Mouse (Mus musculus) CH12.LX (cell line): ENCODE results near the gene Itpr3. TPM values are rescaled to one million over a fixed set of nuclear protein-coding genes. Genes with fewer than 3 reads are reported as not detected.

Experiments used
- DNase-seq: peaks from one replicate; pipeline ENCODE4 v3.0.0-alpha.2; 2013; ENCODE audit errors: extremely low read depth
- H3K27ac ChIP-seq: 2 replicates; pipeline ENCODE4 v1.5.1; 2012; ENCODE audit warnings: low read depth, mild to moderate bottlenecking, control low read depth, moderate library complexity; ENCODE audit not compliant: insufficient read depth
- H3K27me3 ChIP-seq: replicated peaks from 2 replicates; pipeline ENCODE3; 2012; ENCODE audit warnings: inconsistent platforms
- H3K36me3 ChIP-seq, 2 experiments: replicated peaks in 1 of 2; 2 replicates each; pipeline versions ENCODE3 to v1.6.1; 2012; ENCODE audit warnings: inconsistent platforms in 1 of 2, low read length in 1 of 2, mild to moderate bottlenecking in 1 of 2, mixed read lengths in 1 of 2, moderate library complexity in 1 of 2; ENCODE audit not compliant: control insufficient read depth in 1 of 2, insufficient read depth in 1 of 2
- H3K4me1 ChIP-seq, 2 experiments: 2 replicates each; pipeline ENCODE4 v1.6.1; 2012; ENCODE audit warnings: inconsistent platforms in 1 of 2, moderate library complexity in 1 of 2; ENCODE audit not compliant: insufficient read depth in 2 of 2, control insufficient read depth in 1 of 2
- H3K4me2 ChIP-seq: 2 replicates; pipeline ENCODE4 v1.6.1; 2012; ENCODE audit warnings: low read depth, mild to moderate bottlenecking, control low read depth; ENCODE audit not compliant: poor library complexity, insufficient read depth, severe bottlenecking
- H3K4me3 ChIP-seq, 3 experiments: fragments of 150-350 bp in 1 of 3; sonication (generic) in 1 of 3; replicated peaks in 1 of 3; 2 replicates each; pipeline versions ENCODE3 to v1.5.1; 2011 to 2012; ENCODE audit warnings: low read depth in 2 of 3, low read length in 2 of 3, mild to moderate bottlenecking in 2 of 3, moderate library complexity in 2 of 3, control low read depth in 1 of 3, improper control_type of control experiment in 1 of 3, inconsistent platforms in 1 of 3, mixed read lengths in 1 of 3; ENCODE audit not compliant: poor library complexity in 1 of 3
- H3K79me2 ChIP-seq: replicated peaks from 2 replicates; pipeline ENCODE4 v1.6.1; 2012; ENCODE audit warnings: mild to moderate bottlenecking, moderate library complexity; ENCODE audit not compliant: control insufficient read depth, poor library complexity, insufficient read depth, severe bottlenecking; ENCODE audit errors: extremely low read depth
- H3K9ac ChIP-seq: 2 replicates; pipeline ENCODE4 v1.6.1; 2012; ENCODE audit warnings: low read depth, mild to moderate bottlenecking, control low read depth, moderate library complexity; ENCODE audit not compliant: insufficient read depth
- H3K9me3 ChIP-seq: replicated peaks from 2 replicates; pipeline ENCODE3; 2012; ENCODE audit warnings: low read length, inconsistent platforms, mixed read lengths
- BHLHE40 ChIP-seq: IDR thresholded peaks from 2 replicates; pipeline ENCODE4 v1.6.1; 2011; ENCODE audit warnings: mild to moderate bottlenecking, low read depth, low read length, improper control_type of control experiment
- CHD1 ChIP-seq: IDR thresholded peaks from 2 replicates; pipeline ENCODE4 v1.6.1; 2012; ENCODE audit warnings: low read depth, low read length, improper control_type of control experiment, inconsistent platforms
- GABPA ChIP-seq: IDR thresholded peaks from 2 replicates; pipeline ENCODE4 v1.6.1; 2012; ENCODE audit warnings: low read depth, low read length, improper control_type of control experiment, inconsistent platforms; ENCODE audit not compliant: insufficient replicate concordance
- HCFC1 ChIP-seq: IDR thresholded peaks from 2 replicates; pipeline ENCODE4 v1.6.1; 2012; ENCODE audit warnings: low read depth, mild to moderate bottlenecking, inconsistent platforms, low read length, improper control_type of control experiment
- MAZ ChIP-seq: IDR thresholded peaks from 2 replicates; pipeline ENCODE4 v1.6.1; 2012; ENCODE audit warnings: low read depth, mild to moderate bottlenecking, inconsistent platforms, low read length, improper control_type of control experiment, moderate library complexity
- MXI1 ChIP-seq: IDR thresholded peaks from 2 replicates; pipeline ENCODE4 v1.6.1; 2011; ENCODE audit warnings: mild to moderate bottlenecking, low read depth, low read length, improper control_type of control experiment
- MYC ChIP-seq: IDR thresholded peaks from 2 replicates; pipeline ENCODE4 v1.6.1; 2011; ENCODE audit warnings: low read depth, mild to moderate bottlenecking, improper control_type of control experiment, low read length
- SIN3A ChIP-seq: IDR thresholded peaks from 2 replicates; pipeline ENCODE4 v1.6.1; 2012; ENCODE audit warnings: low read length, improper control_type of control experiment, inconsistent platforms
- SMC3 ChIP-seq: IDR thresholded peaks from 2 replicates; pipeline ENCODE4 v1.6.1; 2011; ENCODE audit warnings: low read depth, low read length, improper control_type of control experiment
- UBTF ChIP-seq: IDR thresholded peaks from 2 replicates; pipeline ENCODE4 v1.6.1; 2012; ENCODE audit warnings: low read depth, mild to moderate bottlenecking, inconsistent platforms, low read length, improper control_type of control experiment, moderate library complexity
- USF1 ChIP-seq: IDR thresholded peaks from 2 replicates; pipeline ENCODE4 v1.6.1; 2014; ENCODE audit warnings: low read depth, mild to moderate bottlenecking, inconsistent platforms, low read length, improper control_type of control experiment
- dilution Hi-C: fragments of 300-500 bp; cut with MboI; formaldehyde crosslinking; loops from 2 replicates; pipeline ENCODE4 v1.14.3; 2020; ENCODE audit warnings: low sequenced_read_pairs; ENCODE audit not compliant: extremely low pct_unique_long_range_greater_than_20kb, extremely low pct_ligation_motif_present
- in situ Hi-C: fragments of 300-500 bp; cut with MboI; formaldehyde crosslinking; loops from 3 replicates; pipeline ENCODE4 v1.14.3; 2019; ENCODE audit warnings: low sequenced_read_pairs, low pct_ligation_motif_present, low pct_unique_long_range_greater_than_20kb, mixed read lengths
- polyA plus RNA-seq: library from polyadenylated mRNA; unstranded; fragments of >175 nt; gene quantifications from 2 replicates; pipeline ENCODE4 v1.2.1, GENCODE M21; 2012; ENCODE audit warnings: low read depth; ENCODE audit not compliant: insufficient read length
- total RNA-seq, 2 experiments: library from RNA; depleted of rRNA; stranded (reverse); fragments of 300-350 nt in 1 of 2; fragments of >200 nt in 1 of 2; gene quantifications; 2 replicates each; pipeline ENCODE4 v1.2.3; 2012 to 2014

Gene Itpr3
- total and polyA plus RNA-seq, 3 experiments = 2.5 to 11.3 (median 9.5) TPM

DNA sequence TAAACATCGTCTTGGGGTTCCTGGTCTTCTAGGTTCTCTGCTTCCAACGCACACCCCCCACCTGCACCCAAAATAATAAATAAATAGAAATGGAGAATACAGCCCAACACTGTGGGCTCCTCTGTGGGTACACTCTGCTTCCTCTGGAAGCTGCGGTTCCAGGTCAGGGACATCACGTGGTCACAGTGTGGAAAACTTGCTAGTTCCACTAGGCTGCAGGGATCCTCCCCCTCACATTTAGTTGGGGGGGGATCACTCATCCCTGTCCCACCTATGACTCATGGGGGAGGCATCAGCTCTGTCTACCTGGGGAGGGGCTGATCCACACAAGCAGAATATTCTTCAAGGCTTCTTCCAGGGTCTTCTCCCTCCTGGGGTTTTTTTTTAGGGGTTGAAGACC lies 87.0 kb downstream of the Itpr3 start:
- Histone ChIP-seq H3K4me3 (no peak overlapping the region), H3K4me1 (peaks cover 0 to 5% of the 10 kb centered on the region in 2 experiments; a peak in 2 of 4 replicates), H3K27ac (no peak overlapping the region), H3K36me3 (peaks cover 45 to 59% of the 10 kb centered on the region in 2 experiments), H3K79me2 (no peaks in the 10 kb centered on the region), H3K9me3 (no peaks in the 10 kb centered on the region), H3K4me2 (no peak overlapping the region), H3K9ac (no peak overlapping the region), H3K27me3 (no peaks in the 10 kb centered on the region)
- no peak for TF ChIP-seq MXI1
- in situ Hi-C loops = no loop called here
- DNase-seq = no peak
- dilution Hi-C loops = no loop called here

DNA sequence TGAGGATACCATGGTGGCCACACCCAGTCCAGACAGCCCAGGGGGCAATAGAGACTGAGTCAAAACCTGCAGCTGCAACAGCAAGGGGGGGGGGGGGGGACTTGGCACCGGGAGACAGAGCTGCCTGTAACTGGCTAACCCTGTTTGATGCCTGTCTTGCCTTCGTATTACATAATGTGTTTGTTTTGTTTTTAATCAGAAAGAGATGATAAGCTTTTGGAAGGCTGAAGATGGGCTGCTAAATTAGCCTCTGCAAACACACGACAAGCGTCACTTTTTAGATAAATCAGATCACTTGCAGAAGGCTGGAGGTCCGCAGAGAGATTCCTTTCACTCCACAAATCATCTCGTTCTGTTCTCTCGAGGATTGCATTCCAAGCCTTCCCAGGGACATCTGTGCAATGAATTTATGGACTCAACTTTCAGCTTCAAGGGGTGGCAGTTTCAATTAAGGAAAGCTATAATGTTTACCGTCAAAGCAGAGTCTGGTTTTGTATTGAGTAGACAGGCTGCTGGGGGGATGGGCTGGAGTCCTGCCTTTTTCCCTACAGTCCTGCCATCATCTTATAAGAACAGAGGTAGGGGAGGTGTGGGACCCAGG lies 89.3 kb downstream of the Itpr3 start:
- in situ Hi-C loops = no loop called here
- Histone ChIP-seq H3K9me3 (no peaks in the 10 kb centered on the region), H3K4me1 (peaks cover 0 to 5% of the 10 kb centered on the region in 2 experiments; a peak in 2 of 4 replicates), H3K27ac (no peak overlapping the region), H3K9ac (no peak overlapping the region), H3K4me2 (no peak overlapping the region), H3K4me3 (no peak overlapping the region), H3K36me3 (peaks cover 68 to 82% of the 10 kb centered on the region in 2 experiments), H3K27me3 (no peaks in the 10 kb centered on the region), H3K79me2 (no peaks in the 10 kb centered on the region)
- dilution Hi-C loops = no loop called here
- TF ChIP-seq UBTF (no peak), BHLHE40 (no peak)
- no peak for DNase-seq

DNA sequence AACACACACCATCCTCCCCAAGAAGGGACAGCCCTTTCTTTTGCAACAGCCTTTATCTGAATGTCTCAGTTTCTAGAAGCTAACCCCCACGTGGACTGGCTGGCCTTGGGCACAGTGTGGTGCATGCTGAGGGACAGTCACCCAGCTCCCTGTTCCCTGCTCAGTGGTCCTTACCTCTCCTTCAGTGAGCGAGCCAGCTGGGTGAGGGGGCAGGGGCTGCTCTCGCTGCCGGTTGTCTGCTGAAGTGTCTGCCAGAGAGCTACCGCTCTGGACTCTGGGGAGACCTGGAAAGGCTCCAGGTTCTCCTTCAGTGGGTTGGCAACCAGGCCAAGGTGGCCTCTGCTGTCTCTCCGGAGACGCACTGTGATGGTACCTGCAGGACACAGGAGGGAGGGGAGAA lies 93.8 kb downstream of the Itpr3 start:
- dilution Hi-C loops = no loop called here
- no peak overlapping the region for H3K9ac ChIP-seq

More for the DNA sequence above, 93.8 kb downstream of the Itpr3 start:
- Histone ChIP-seq H3K27me3 (no peaks in the 10 kb centered on the region), H3K36me3 (peaks cover 90 to 98% of the 10 kb centered on the region in 2 experiments), H3K4me3 (no peak overlapping the region), H3K4me2 (no peak overlapping the region), H3K4me1 (peaks cover 0 to 12% of the 10 kb centered on the region in 2 experiments; a peak in 2 of 4 replicates), H3K27ac (no peak overlapping the region), H3K9me3 (no peaks in the 10 kb centered on the region), H3K79me2 (no peaks in the 10 kb centered on the region; the same call in 1 of the 2 replicates)
- no peak for DNase-seq
- in situ Hi-C loops = no loop called here
- no peak for TF ChIP-seq CHD1
- TF ChIP-seq MYC = no peak
- TF ChIP-seq USF1 = no peak
- TF ChIP-seq GABPA = no peak
- no peak for TF ChIP-seq SMC3
- TF ChIP-seq MXI1 = no peak
- no peak for TF ChIP-seq HCFC1
- TF ChIP-seq SIN3A = no peak
- no peak for TF ChIP-seq MAZ
- TF ChIP-seq, all 38 proteins: peak for 0
